Comparison of ENCODE assay signal across 10 mouse cellular contexts in genomic region chrX:143066320-143067114, GRCm38 (mm10). TPM values are rescaled to one million over a fixed set of nuclear protein-coding genes. Genes with fewer than 3 reads are reported as not detected.
A peak's percentile ranks its signal among the peaks of the same experiment; 100 is the strongest.
DNase-seq lines count a peak whose midpoint lies in the region; ATAC-seq and TF ChIP-seq lines count a peak whose summit lies in the region.
"Had no signal": no experiment of that assay in that cellular context is flagged by ENCODE, and none has a peak within 500 bp of the region (broad histone marks: within the 10 kb centered on the region; RNA-seq: fewer than 3 reads in every experiment).

No protein-coding gene starts in this region.

- WGBS in midbrain, embryonic 16.5 days: 51% methylated on average over 17 of the region's 17 CpGs
- 76% methylated on average over 17 of the region's 17 CpGs for WGBS in midbrain, embryonic 10.5 days
- 51% methylated on average over 17 of the region's 17 CpGs for WGBS in forebrain, embryonic 14.5 days
- WGBS in kidney, embryonic 14.5 days: 69% methylated on average over 17 of the region's 17 CpGs

- H3K4me3 ChIP-seq in gastrocnemius, adult 2 months: 0 out of 2 replicates have a peak overlapping the region, but pooled peaks have one; percentile 9
- H3K4me3 ChIP-seq in midbrain, embryonic 16.5 days (ENCODE audit: low read depth, low read length): no peak overlapping the region
- no peak overlapping the region for H3K4me3 ChIP-seq in midbrain, embryonic 10.5 days
- H3K4me3 ChIP-seq in forebrain, embryonic 14.5 days (ENCODE audit: low read depth, low read length): no peak overlapping the region
- H3K4me3 ChIP-seq in kidney, embryonic 14.5 days (ENCODE audit: low read length): no peak overlapping the region
- H3K4me3 ChIP-seq: erythroblast, embryonic 14.5 days had no signal

- no peak for ATAC-seq in midbrain, embryonic 16.5 days
- ATAC-seq in forebrain, embryonic 14.5 days: peak; percentile 63
- ATAC-seq in erythroblast, adult 5-6 weeks (replicated peaks; ENCODE audit: low FRiP score, poor library complexity, severe bottlenecking): no peak
- ATAC-seq in kidney, embryonic 14.5 days (ENCODE audit: low FRiP score, low TSS enrichment): no peak
- ATAC-seq: activated CD4-positive, CD25-positive, alpha-beta regulatory T cell, adult 4 months had no signal

- intact Hi-C loops in gastrocnemius, adult 2 months (cut with DNase I): no loop called here

- no peaks in the 10 kb centered on the region; the same call in 1 of the 2 replicates for H3K27me3 ChIP-seq in midbrain, embryonic 16.5 days (ENCODE audit: control insufficient read depth, insufficient read depth, low read depth, low read length)
- peaks cover 98% of the 10 kb centered on the region for H3K27me3 ChIP-seq in midbrain, embryonic 10.5 days (ENCODE audit: low read depth, poor library complexity, severe bottlenecking)
- H3K27me3 ChIP-seq in forebrain, embryonic 14.5 days (replicated peaks; ENCODE audit: control insufficient read depth, insufficient read depth, low read length): no peaks in the 10 kb centered on the region
- H3K27me3 ChIP-seq in kidney, embryonic 14.5 days (ENCODE audit: control insufficient read depth, insufficient read depth, low read length): peaks cover 2% of the 10 kb centered on the region; the same call in 1 of the 2 replicates

- H3K9me3 ChIP-seq in midbrain, embryonic 16.5 days (replicated peaks; ENCODE audit: control insufficient read depth, low read length, poor library complexity, severe bottlenecking): no peaks in the 10 kb centered on the region
- H3K9me3 ChIP-seq in midbrain, embryonic 10.5 days (replicated peaks): no peaks in the 10 kb centered on the region
- H3K9me3 ChIP-seq in forebrain, embryonic 14.5 days (replicated peaks; ENCODE audit: control insufficient read depth, low read length): no peaks in the 10 kb centered on the region
- no peaks in the 10 kb centered on the region for H3K9me3 ChIP-seq in kidney, embryonic 14.5 days (ENCODE audit: control insufficient read depth, low read length)

- H3K36me3 ChIP-seq in midbrain, embryonic 16.5 days (ENCODE audit: control insufficient read depth, insufficient read depth, low read length): no peaks in the 10 kb centered on the region
- H3K36me3 ChIP-seq in midbrain, embryonic 10.5 days: no peaks in the 10 kb centered on the region
- H3K36me3 ChIP-seq in forebrain, embryonic 14.5 days (ENCODE audit: control insufficient read depth, insufficient read depth, low read length): no peaks in the 10 kb centered on the region
- H3K36me3 ChIP-seq in kidney, embryonic 14.5 days (ENCODE audit: control insufficient read depth, insufficient read depth, low read length): no peaks in the 10 kb centered on the region

- no peaks in the 10 kb centered on the region for H3K4me1 ChIP-seq in midbrain, embryonic 16.5 days (ENCODE audit: control insufficient read depth, insufficient read depth, low read length)
- 0 out of 2 replicates have a peak, but pooled peaks cover 4% of the 10 kb centered on the region for H3K4me1 ChIP-seq in midbrain, embryonic 10.5 days
- no peaks in the 10 kb centered on the region; the same call in 1 of the 2 replicates for H3K4me1 ChIP-seq in forebrain, embryonic 14.5 days (ENCODE audit: control insufficient read depth, insufficient read depth, low read length)
- no peaks in the 10 kb centered on the region for H3K4me1 ChIP-seq in kidney, embryonic 14.5 days (ENCODE audit: control insufficient read depth, insufficient read depth, low read length)

- peak; percentile 69 for DNase-seq in gastrocnemius, adult 2 months
- no peak for DNase-seq in gastrocnemius, postnatal 10 days
- DNase-seq in midbrain, embryonic 10.5 days (ENCODE audit: low spot score): no peak
- DNase-seq in forebrain, embryonic 14.5 days (ENCODE audit: low spot score): peak; percentile 55
- DNase-seq in retina, postnatal 1 day: peak; percentile 70

- TF ChIP-seq CTCF in gastrocnemius, adult 2 months (IDR thresholded peaks at IDR 0.05): no peak

- H3K4me2 ChIP-seq in midbrain, embryonic 16.5 days (ENCODE audit: low read length): 0 out of 2 replicates have a peak overlapping the region, but pooled peaks have one; percentile 3
- no peak overlapping the region for H3K4me2 ChIP-seq in forebrain, embryonic 14.5 days (ENCODE audit: low read length)
- no peak overlapping the region for H3K4me2 ChIP-seq in kidney, embryonic 14.5 days (replicated peaks; ENCODE audit: low read depth, low read length)

- H3K27ac ChIP-seq in gastrocnemius, adult 2 months: peak overlapping the region; percentile 70
- no peak overlapping the region for H3K27ac ChIP-seq in midbrain, embryonic 16.5 days (ENCODE audit: low read length)
- no peak overlapping the region for H3K27ac ChIP-seq in midbrain, embryonic 10.5 days (replicated peaks)
- H3K27ac ChIP-seq in forebrain, embryonic 14.5 days (ENCODE audit: low read depth, low read length): no peak overlapping the region
- no peak overlapping the region for H3K27ac ChIP-seq in kidney, embryonic 14.5 days (ENCODE audit: low read depth, low read length)

- peak overlapping the region; percentile 21; the same call in 1 of the 2 replicates for H3K9ac ChIP-seq in midbrain, embryonic 16.5 days (ENCODE audit: low read depth, low read length)
- no peak overlapping the region for H3K9ac ChIP-seq in forebrain, embryonic 14.5 days (ENCODE audit: low read length)
- no peak overlapping the region for H3K9ac ChIP-seq in kidney, embryonic 14.5 days (ENCODE audit: low read depth, low read length)

RNA-seq across cellular contexts. Expression of gene Rtl9, which starts 32.9 kb away (rescaled TPM):
- total RNA-seq in gastrocnemius, adult 2 months (2021): under 1 TPM; 0.10 to 0.36 TPM
- 1 to 10 TPM in 1 of 2 experiments, under 1 TPM in 1; 0.61 to 1.4 TPM for total RNA-seq in gastrocnemius, postnatal 10 days (2021)
- 0.68 and 0.72 TPM in 2 replicates for polyA plus RNA-seq in midbrain, embryonic 16.5 days (2015; fragmentation: Nextera tagmentation; extraction: Ambion mirVana)
- 0.07 and 0.19 TPM in 2 replicates for polyA plus RNA-seq in midbrain, embryonic 10.5 days (2016; fragmentation: Nextera tagmentation; extraction: Ambion mirVana)
- 0.41 and 0.82 TPM in 2 replicates for polyA plus RNA-seq in forebrain, embryonic 14.5 days (2014; fragmentation: Nextera tagmentation; extraction: Ambion mirVana)
- total RNA-seq in erythroblast, adult 5-6 weeks (2015; ENCODE audit: low replicate concordance): 0.42 TPM in 1 of 2 replicates, not detected in the other
- total RNA-seq in erythroblast, adult 5-6 weeks (2017; ENCODE audit: low replicate concordance): 0.60 TPM in 1 of 2 replicates, not detected in the other
- polyA plus RNA-seq in kidney, embryonic 14.5 days (2014; fragmentation: Nextera tagmentation; extraction: Ambion mirVana): 0.13 and 0.14 TPM in 2 replicates
- polyA plus RNA-seq: activated CD4-positive, CD25-positive, alpha-beta regulatory T cell, adult 4 months; erythroblast, embryonic 14.5 days had no signal

Comparison
In these comparisons a context has a peak if more than half of its experiments do, and no peak if none do; other contexts are left out.
1. DNase-seq: peak in gastrocnemius, adult 2 months (single experiment), forebrain, embryonic 14.5 days (single experiment) and retina, postnatal 1 day (single experiment); none in gastrocnemius, postnatal 10 days (single experiment) and midbrain, embryonic 10.5 days (single experiment).